Mouse (Mus musculus) retina, postnatal 1 day (tissue): Measurements from ENCODE around the gene Kcnip1.
A peak's percentile ranks its signal among the peaks of the same experiment; 100 is the strongest.

ENCODE experiments used
- DNase-seq: peaks from one replicate; pipeline ENCODE4 v3.0.0-alpha.2; 2012

Kcnip1 gene

GRCm38 (mm10) chr11:33654485-33654884 is 338.5 kb downstream of the Kcnip1 start:
- no peak for DNase-seq

- no peak for DNase-seq
Measured at GRCm38 (mm10) chr11:33649358-33649757, 343.6 kb downstream of the Kcnip1 start.

GRCm38 (mm10) chr11:33637107-33637506 is 355.8 kb downstream of the Kcnip1 start:
- no peak for DNase-seq

GRCm38 (mm10) chr11:33627136-33627742 is 365.7 kb downstream of the Kcnip1 start:
- DNase-seq = no peak

GRCm38 (mm10) chr11:33614218-33614617 is 378.7 kb downstream of the Kcnip1 start:
- DNase-seq = peak; percentile 77

- DNase-seq = peak; percentile 28
Measured at GRCm38 (mm10) chr11:33607784-33608183, 385.2 kb downstream of the Kcnip1 start.

- no peak for DNase-seq
Measured at GRCm38 (mm10) chr11:33603174-33603573, 389.8 kb downstream of the Kcnip1 start.

- DNase-seq = no peak
Measured at GRCm38 (mm10) chr11:33598986-33599385, 394.0 kb downstream of the Kcnip1 start, which contains the start of gene D130052B06Rik. TSS of gene D130052B06Rik (plus strand) at chr11:33599302.

- no peak for DNase-seq
Measured at GRCm38 (mm10) chr11:33596655-33597054, 396.3 kb downstream of the Kcnip1 start.

- DNase-seq = no peak
Measured at GRCm38 (mm10) chr11:33592826-33593225, 400.1 kb downstream of the Kcnip1 start.

- no peak for DNase-seq
Measured at GRCm38 (mm10) chr11:33590771-33591170, 402.2 kb downstream of the Kcnip1 start.

GRCm38 (mm10) chr11:33586614-33587013 is 406.3 kb downstream of the Kcnip1 start:
- no peak for DNase-seq

- no peak for DNase-seq
Measured at GRCm38 (mm10) chr11:33579621-33580020, 413.3 kb downstream of the Kcnip1 start.
